Mouse (Mus musculus) megakaryocyte, embryonic 14.5 days (primary cell): ENCODE data around the gene Usp32.

Experiments used
- FLI1 ChIP-seq: IDR thresholded peaks from 2 replicates; pipeline ENCODE4 v1.6.1; 2012; ENCODE audit warnings: low read length, inconsistent platforms, mixed read lengths
- GATA1 ChIP-seq: IDR thresholded peaks from 3 replicates; pipeline ENCODE4 v1.6.1; 2012; ENCODE audit warnings: mixed read lengths, low read length, inconsistent platforms, borderline replicate concordance

DNA sequence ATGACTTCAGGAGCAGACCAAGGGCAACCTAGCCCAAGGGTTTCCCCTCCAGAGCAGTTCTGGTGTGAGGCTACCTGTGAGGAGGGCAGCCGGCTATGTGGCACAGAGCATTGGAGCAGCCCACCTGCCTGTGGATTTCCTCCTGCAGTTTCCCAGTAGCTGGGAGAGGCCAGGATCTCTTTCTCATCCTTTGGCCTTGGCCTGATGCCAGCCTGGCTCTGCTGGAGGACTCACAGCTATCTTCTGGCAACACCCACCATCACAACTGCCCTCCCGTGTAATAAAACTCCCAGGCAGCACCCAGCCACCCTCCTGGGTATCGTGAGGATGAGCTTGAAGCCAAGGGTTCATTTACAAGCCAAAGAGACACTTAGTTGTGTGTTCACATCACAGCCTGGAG, 167.9 kb downstream of the Usp32 start:
- no peak for TF ChIP-seq FLI1
- no peak for TF ChIP-seq GATA1
